Mouse (Mus musculus) kidney, embryonic 15.5 days (tissue): ENCODE results near the gene Krt36. TPM values are rescaled to one million over a fixed set of nuclear protein-coding genes. Genes with fewer than 3 reads are reported as not detected.

Experiments used
- ATAC-seq: fragments of 200-750 bp; cut with Nextera tagmentation; replicated peaks from 2 replicates; pipeline ENCODE4 v1.8.0; 2017; ENCODE audit warnings: moderate TSS enrichment; ENCODE audit not compliant: low FRiP score
- H3K27ac ChIP-seq: fragments of 300-500 bp; sonication (generic); 2 replicates; pipeline ENCODE4 v1.5.1; 2015; ENCODE audit warnings: mild to moderate bottlenecking, inconsistent platforms
- H3K27me3 ChIP-seq: fragments of 300-500 bp; sonication (generic); 2 replicates; pipeline ENCODE4 v1.6.1; 2015; ENCODE audit warnings: inconsistent platforms
- H3K36me3 ChIP-seq: fragments of 300-500 bp; sonication (generic); 2 replicates; pipeline ENCODE4 v1.6.1; 2015; ENCODE audit warnings: inconsistent platforms
- H3K4me1 ChIP-seq: fragments of 300-500 bp; sonication (generic); 2 replicates; pipeline ENCODE4 v1.6.1; 2015; ENCODE audit warnings: inconsistent platforms
- H3K4me2 ChIP-seq: fragments of 300-500 bp; sonication (generic); 2 replicates; pipeline ENCODE4 v1.6.1; 2015; ENCODE audit warnings: moderate library complexity, mild to moderate bottlenecking, inconsistent platforms
- H3K4me3 ChIP-seq: fragments of 300-500 bp; sonication (generic); replicated peaks from 2 replicates; pipeline ENCODE4 v1.5.1; 2015; ENCODE audit warnings: mild to moderate bottlenecking, inconsistent platforms
- H3K9ac ChIP-seq: fragments of 300-500 bp; sonication (generic); 2 replicates; pipeline ENCODE4 v1.6.1; 2015; ENCODE audit warnings: mild to moderate bottlenecking, inconsistent platforms
- H3K9me3 ChIP-seq: fragments of 300-500 bp; sonication (generic); replicated peaks from 2 replicates; pipeline ENCODE4 v1.6.1; 2016; ENCODE audit warnings: inconsistent platforms
- WGBS: fragments of 180-500 bp; shearing (Covaris S2); methylation state at CpG from one replicate; pipeline ENCODE4 v1.1.7; 2015; ENCODE audit warnings: mixed read lengths; 5-methylcytosine and 5-hydroxymethylcytosine counted together
- polyA plus RNA-seq: library from polyadenylated mRNA; unstranded; fragments of >200 nt; fragmentation: Nextera tagmentation; extraction: Ambion mirVana; gene quantifications from 2 replicates; pipeline ENCODE4 v1.2.1, GENCODE M21; 2015

The Krt36 gene
- polyA plus RNA-seq, 1 experiment from 2014 or later = 0.86 TPM

- ATAC-seq = no peak
- Histone ChIP-seq H3K4me3 (no peak overlapping the region), H3K27me3 (no peaks in the 10 kb centered on the region), H3K9ac (no peak overlapping the region), H3K4me2 (no peak overlapping the region), H3K9me3 (no peaks in the 10 kb centered on the region), H3K4me1 (peaks cover 5% of the 10 kb centered on the region; the same call in 1 of the 2 replicates), H3K36me3 (no peaks in the 10 kb centered on the region), H3K27ac (no peak overlapping the region)
- 63% methylated on average over 17 of the region's 17 CpGs for WGBS
These were observed 38.0 kb downstream of the Krt36 start for GRCm38 (mm10) chr11:100067293-100068036.

GRCm38 (mm10) chr11:100066236-100067010, 39.0 kb downstream of the Krt36 start:
- no peak overlapping the region for H3K27ac ChIP-seq
- no peaks in the 10 kb centered on the region for H3K27me3 ChIP-seq
- H3K4me1 ChIP-seq = peaks cover 5% of the 10 kb centered on the region; the same call in 1 of the 2 replicates
- H3K4me3 ChIP-seq = no peak overlapping the region
- no peaks in the 10 kb centered on the region for H3K9me3 ChIP-seq
- 77% methylated on average over 12 of the region's 12 CpGs for WGBS
- no peak for ATAC-seq
- H3K4me2 ChIP-seq = no peak overlapping the region
- H3K36me3 ChIP-seq = no peaks in the 10 kb centered on the region
- no peak overlapping the region for H3K9ac ChIP-seq

- ATAC-seq = no peak
- H3K4me2 ChIP-seq = no peak overlapping the region
- WGBS = 52% methylated on average over 8 of the region's 8 CpGs
These were observed 46.6 kb downstream of the Krt36 start for GRCm38 (mm10) chr11:100058875-100059274.

GRCm38 (mm10) chr11:100055686-100056655, 49.5 kb downstream of the Krt36 start:
- Histone ChIP-seq H3K9me3 (no peaks in the 10 kb centered on the region), H3K27ac (no peak overlapping the region), H3K9ac (no peak overlapping the region), H3K4me3 (no peak overlapping the region), H3K4me1 (no peaks in the 10 kb centered on the region), H3K27me3 (no peaks in the 10 kb centered on the region), H3K36me3 (no peaks in the 10 kb centered on the region), H3K4me2 (no peak overlapping the region)
- 67% methylated on average over 9 of the region's 9 CpGs for WGBS
- ATAC-seq = no peak

More at GRCm38 (mm10) chr11:100058875-100059274, 46.6 kb downstream of the Krt36 start:
- no peak overlapping the region for H3K27ac ChIP-seq
- no peak overlapping the region for H3K9ac ChIP-seq
- no peaks in the 10 kb centered on the region for H3K27me3 ChIP-seq
- H3K4me1 ChIP-seq = no peaks in the 10 kb centered on the region
- no peak overlapping the region for H3K4me3 ChIP-seq
- no peaks in the 10 kb centered on the region for H3K36me3 ChIP-seq
- H3K9me3 ChIP-seq = no peaks in the 10 kb centered on the region

Other genes starting within 250 kb of the Krt36 start
- gene Gm11568, start 247.7 kb downstream of the Krt36 start, polyA plus RNA-seq = not detected in 2 replicates
- not detected in 2 replicates for gene Gm11559, start 241.2 kb downstream of the Krt36 start, polyA plus RNA-seq
- not detected in 2 replicates for gene Krtap9-1, start 232.2 kb downstream of the Krt36 start, polyA plus RNA-seq
- gene Gm11567, start 226.4 kb downstream of the Krt36 start, polyA plus RNA-seq = not detected in 2 replicates
- not detected in 2 replicates for gene Krtap31-1, start 197.7 kb downstream of the Krt36 start, polyA plus RNA-seq
- gene Gm11565, start 190.9 kb downstream of the Krt36 start, polyA plus RNA-seq = not detected in 2 replicates
- gene Krtap31-2, start 169.3 kb downstream of the Krt36 start, polyA plus RNA-seq = not detected in 2 replicates
- gene Krtap9-5, start 157.2 kb downstream of the Krt36 start, polyA plus RNA-seq = not detected in 2 replicates
- gene Krtap29-1, start 126.6 kb downstream of the Krt36 start, polyA plus RNA-seq = not detected in 2 replicates
- gene Krtap16-1, start 119.0 kb downstream of the Krt36 start, polyA plus RNA-seq = not detected in 2 replicates
- gene Krtap17-1, start 111.6 kb downstream of the Krt36 start, polyA plus RNA-seq = not detected in 2 replicates
- not detected in 2 replicates for gene Krt33a, start 89.4 kb downstream of the Krt36 start, polyA plus RNA-seq
- gene Krt33b, start 75.8 kb downstream of the Krt36 start, polyA plus RNA-seq = not detected in 2 replicates
- not detected in 2 replicates for gene Krt34, start 64.1 kb downstream of the Krt36 start, polyA plus RNA-seq
- gene Krt31, start 55.1 kb downstream of the Krt36 start, polyA plus RNA-seq = not detected in 2 replicates
- not detected in 2 replicates for gene Krt32, start 17.4 kb downstream of the Krt36 start, polyA plus RNA-seq
- gene Krt35, start 9.4 kb downstream of the Krt36 start, polyA plus RNA-seq = not detected in 2 replicates
- gene Krt13, start 15.9 kb upstream of the Krt36 start, polyA plus RNA-seq = 0.51 and 0.57 TPM in 2 replicates
- gene Krt15, start 30.3 kb upstream of the Krt36 start, polyA plus RNA-seq = 5.0 and 14.8 TPM in 2 replicates
- 69.7 and 75.3 TPM in 2 replicates for gene Krt19, start 43.0 kb upstream of the Krt36 start, polyA plus RNA-seq
- not detected in 2 replicates for gene Krt9, start 87.6 kb upstream of the Krt36 start, polyA plus RNA-seq
- 4.9 and 5.8 TPM in 2 replicates for gene Krt14, start 101.9 kb upstream of the Krt36 start, polyA plus RNA-seq
- gene Krt16, start 143.3 kb upstream of the Krt36 start, polyA plus RNA-seq = 0.55 TPM in 1 of 2 replicates, not detected in the other
- 0.51 and 2.4 TPM in 2 replicates for gene Krt17, start 155.4 kb upstream of the Krt36 start, polyA plus RNA-seq
- gene Krt42, start 164.2 kb upstream of the Krt36 start, polyA plus RNA-seq = not detected in 2 replicates
- gene Eif1, start 214.3 kb upstream of the Krt36 start, polyA plus RNA-seq = 1,620 and 1,743 TPM in 2 replicates
- gene Gast, start 228.8 kb upstream of the Krt36 start, polyA plus RNA-seq = not detected in 2 replicates